Mouse (Mus musculus): ENCODE data around the gene Tmem33.
A peak's percentile ranks its signal among the peaks of the same experiment; 100 is the strongest.

The Tmem33 gene

GRCm38 (mm10) chr5:67260531-67261371 lies at the start of gene Tmem33:
TSS of gene Tmem33 (plus strand) at chr5:67260565.
- peak; percentile 95 to 96 for DNase-seq (ENCODE audit: low spot score in 2 of 2)

GRCm38 (mm10) chr5:67213168-67213567 lies 47.2 kb upstream of the Tmem33 start:
- DNase-seq (ENCODE audit: low spot score in 2 of 2) = no peak

- no peak for DNase-seq (ENCODE audit: low spot score in 2 of 2)
Observed at GRCm38 (mm10) chr5:67215121-67216030, 45.0 kb upstream of the Tmem33 start.

GRCm38 (mm10) chr5:67216031-67216778 lies 44.2 kb upstream of the Tmem33 start:
- DNase-seq (ENCODE audit: low spot score in 2 of 2) = no peak

- no peak for DNase-seq (ENCODE audit: low spot score in 2 of 2)
Observed at GRCm38 (mm10) chr5:67216779-67217095, 43.6 kb upstream of the Tmem33 start.

- no peak for DNase-seq (ENCODE audit: low spot score in 2 of 2)
Observed at GRCm38 (mm10) chr5:67221901-67222300, 38.5 kb upstream of the Tmem33 start.

GRCm38 (mm10) chr5:67222440-67223390 lies 37.6 kb upstream of the Tmem33 start:
- DNase-seq (ENCODE audit: low spot score in 2 of 2) = no peak

- DNase-seq (ENCODE audit: low spot score in 2 of 2) = no peak
Observed at GRCm38 (mm10) chr5:67223391-67224121, 36.8 kb upstream of the Tmem33 start.

GRCm38 (mm10) chr5:67224122-67224502 lies 36.3 kb upstream of the Tmem33 start:
- no peak for DNase-seq (ENCODE audit: low spot score in 2 of 2)

GRCm38 (mm10) chr5:67225758-67226157 lies 34.6 kb upstream of the Tmem33 start:
- no peak for DNase-seq (ENCODE audit: low spot score in 2 of 2)

- no peak for DNase-seq (ENCODE audit: low spot score in 2 of 2)
Observed at GRCm38 (mm10) chr5:67227261-67227660, 33.1 kb upstream of the Tmem33 start.

- DNase-seq (ENCODE audit: low spot score in 2 of 2) = no peak
Observed at GRCm38 (mm10) chr5:67227682-67228444, 32.5 kb upstream of the Tmem33 start.

- no peak for DNase-seq (ENCODE audit: low spot score in 2 of 2)
Observed at GRCm38 (mm10) chr5:67234682-67235081, 25.7 kb upstream of the Tmem33 start.

GRCm38 (mm10) chr5:67235462-67235861 lies 24.9 kb upstream of the Tmem33 start:
- DNase-seq (ENCODE audit: low spot score in 2 of 2) = no peak

- DNase-seq (ENCODE audit: low spot score in 2 of 2) = no peak
Observed at GRCm38 (mm10) chr5:67236601-67237000, 23.8 kb upstream of the Tmem33 start.

- DNase-seq (ENCODE audit: low spot score in 2 of 2) = no peak
Observed at GRCm38 (mm10) chr5:67238303-67238702, 22.1 kb upstream of the Tmem33 start.

- no peak for DNase-seq (ENCODE audit: low spot score in 2 of 2)
Observed at GRCm38 (mm10) chr5:67241713-67242112, 18.7 kb upstream of the Tmem33 start.

GRCm38 (mm10) chr5:67243231-67243630 lies 17.1 kb upstream of the Tmem33 start:
- DNase-seq (ENCODE audit: low spot score in 2 of 2) = no peak

GRCm38 (mm10) chr5:67252261-67252660 lies 8.1 kb upstream of the Tmem33 start:
- no peak for DNase-seq (ENCODE audit: low spot score in 2 of 2)

Measured in right cerebral cortex, postnatal 10 days (tissue).